Mouse (Mus musculus): ENCODE results near the gene Mrpl36. TPM values are rescaled to one million over a fixed set of nuclear protein-coding genes. Genes with fewer than 3 reads are reported as not detected.

Mrpl36 gene
- total RNA-seq, 2 experiments from 2014 or later, result 36.5 to 47.4 TPM

- intact Hi-C loops (cut with DNase I), result loop anchor here (2.0 kb wide), 1 partner anchor 190 kb away; no protein-coding TSS in a partner anchor
- DNase-seq, result no peak
- no peak overlapping the region for H3K4me3 ChIP-seq
- no peak overlapping the region for H3K27ac ChIP-seq
- TF ChIP-seq CTCF (IDR thresholded peaks at IDR 0.05), result no peak
Measured at GRCm38 (mm10) chr13:73350741-73351140, 22.4 kb downstream of the Mrpl36 start.

DNA sequence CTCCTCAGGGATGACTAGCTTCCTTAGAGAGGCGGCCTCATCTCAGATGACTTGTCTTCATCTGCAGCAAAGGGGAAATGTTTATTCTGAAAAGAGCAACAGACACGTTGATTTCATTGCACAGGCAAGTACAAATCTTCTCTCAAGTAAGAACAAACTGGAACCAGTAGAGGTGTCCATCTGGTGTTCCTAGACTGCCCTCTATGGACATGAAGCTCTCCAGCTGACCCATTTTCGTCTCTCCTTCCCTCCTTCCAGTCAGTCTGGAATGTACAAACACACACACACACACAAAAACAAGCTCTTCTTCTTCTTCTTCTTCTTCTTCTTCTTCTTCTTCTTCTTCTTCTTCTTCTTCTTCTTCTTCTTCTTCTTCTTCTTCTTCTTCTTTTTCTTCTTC is 23.6 kb downstream of the Mrpl36 start:
- H3K4me3 ChIP-seq, result no peak overlapping the region
- intact Hi-C loops (cut with DNase I), result loop anchor here (2.0 kb wide), 1 partner anchor 191 kb away; no protein-coding TSS in a partner anchor
- peak; percentile 52 for TF ChIP-seq CTCF (IDR thresholded peaks at IDR 0.05)
- no peak for DNase-seq
- H3K27ac ChIP-seq, result no peak overlapping the region

DNA sequence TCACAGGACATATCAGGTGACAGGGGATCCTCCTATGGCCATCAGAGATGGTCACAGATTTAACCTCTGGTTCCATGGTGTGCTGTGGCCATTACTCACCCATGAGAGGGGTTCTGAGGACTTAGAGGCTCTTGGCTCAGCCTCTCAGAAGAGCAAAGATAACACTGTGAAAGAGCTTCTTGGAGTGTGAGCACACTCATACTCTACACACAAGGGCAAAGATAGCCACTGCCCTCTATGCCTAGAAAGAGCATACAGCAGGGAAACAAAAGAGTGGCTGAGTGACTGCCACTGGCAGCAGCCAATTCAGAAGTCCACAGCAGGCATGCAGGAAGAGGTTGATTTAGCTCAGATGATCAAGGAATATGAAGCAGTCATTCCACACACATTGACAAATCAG is 24.2 kb downstream of the Mrpl36 start:
- Histone ChIP-seq H3K27ac (no peak overlapping the region), H3K4me3 (no peak overlapping the region)
- DNase-seq, result no peak
- intact Hi-C loops (cut with DNase I), result no loop called here
- TF ChIP-seq CTCF (IDR thresholded peaks at IDR 0.05), result no peak

GRCm38 (mm10) chr13:73357106-73357505 is 28.8 kb downstream of the Mrpl36 start:
- no peak overlapping the region for H3K4me3 ChIP-seq
- intact Hi-C loops (cut with DNase I), result no loop called here
- no peak for DNase-seq
- H3K27ac ChIP-seq, result no peak overlapping the region
- TF ChIP-seq CTCF (IDR thresholded peaks at IDR 0.05), result no peak

DNA sequence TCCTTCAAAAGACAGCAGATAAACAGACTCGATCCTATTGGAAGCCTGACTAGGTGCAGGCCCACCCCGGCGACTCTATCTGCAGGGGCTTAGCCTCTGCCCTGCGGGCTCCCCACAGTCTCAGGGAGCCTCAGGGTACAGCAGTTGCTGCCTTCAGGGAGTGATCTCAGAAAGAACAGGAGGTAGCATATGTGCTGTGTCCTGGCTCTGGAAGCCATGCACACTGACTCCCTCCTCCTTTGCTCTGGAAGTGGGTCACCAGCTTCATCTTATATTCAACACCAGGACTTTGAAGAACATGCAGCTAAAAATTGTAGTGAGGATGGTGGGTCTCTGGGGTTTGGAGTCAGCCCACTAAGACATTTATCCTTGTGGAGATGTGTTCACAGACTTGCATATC is 45.1 kb downstream of the Mrpl36 start:
- intact Hi-C loops (cut with DNase I), result no loop called here
- no peak overlapping the region for H3K4me3 ChIP-seq
- no peak overlapping the region for H3K27ac ChIP-seq
- DNase-seq, result no peak
- no peak for TF ChIP-seq CTCF (IDR thresholded peaks at IDR 0.05)

GRCm38 (mm10) chr13:73374612-73375011 is 46.3 kb downstream of the Mrpl36 start:
- intact Hi-C loops (cut with DNase I), result no loop called here
- no peak for TF ChIP-seq CTCF (IDR thresholded peaks at IDR 0.05)
- Histone ChIP-seq H3K4me3 (no peak overlapping the region), H3K27ac (no peak overlapping the region)
- DNase-seq, result no peak

DNA sequence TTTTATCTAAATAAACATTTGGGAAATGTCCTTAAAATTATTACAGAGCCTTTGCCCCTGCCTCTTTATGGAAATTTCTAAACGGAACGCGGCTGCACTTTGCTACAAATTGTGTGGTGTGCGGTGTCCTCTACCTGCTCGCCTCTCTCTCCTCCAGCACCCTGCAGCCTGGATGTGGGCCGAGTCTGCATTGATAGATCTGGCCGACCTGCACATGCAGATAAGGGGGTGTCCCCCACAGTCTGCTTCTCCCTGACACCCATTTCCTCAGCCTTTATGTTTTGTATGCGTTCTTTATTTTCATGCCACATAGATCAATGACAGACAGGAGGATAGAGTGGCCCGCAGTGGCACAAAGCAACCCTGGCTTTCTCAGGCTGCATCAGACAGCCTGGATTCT is 49.3 kb downstream of the Mrpl36 start:
- no peak overlapping the region for H3K4me3 ChIP-seq
- DNase-seq, result no peak
- H3K27ac ChIP-seq, result no peak overlapping the region
- intact Hi-C loops (cut with DNase I), result no loop called here
- TF ChIP-seq CTCF (IDR thresholded peaks at IDR 0.05), result no peak

Other genes with a start within 250 kb of the Mrpl36 start
- not detected for gene Irx4, start 68.0 kb upstream of the Mrpl36 start, total RNA-seq (2021)
- gene Ndufs6, start within 50 bp of the Mrpl36 start, total RNA-seq (2021), result 100 to 1,000 TPM; 406 to 531 TPM
- 1 to 10 TPM; 3.5 to 3.6 TPM for gene Lpcat1, start 138.7 kb downstream of the Mrpl36 start, total RNA-seq (2021)
- not detected for gene Slc6a3, start 208.2 kb downstream of the Mrpl36 start, total RNA-seq (2021)